Mouse (Mus musculus) kidney, postnatal 0 days (tissue): ENCODE data around the gene Klrg2. TPM values are rescaled to one million over a fixed set of nuclear protein-coding genes. Genes with fewer than 3 reads are reported as not detected.

Source experiments
- ATAC-seq: fragments of 200-750 bp; cut with Nextera tagmentation; replicated peaks from 2 replicates; pipeline ENCODE4 v1.8.0; 2017; ENCODE audit warnings: low read depth, moderate number of reproducible peaks, moderate TSS enrichment, moderate library complexity; ENCODE audit not compliant: low FRiP score
- DNase-seq: peaks from one replicate; pipeline ENCODE4 v3.0.0-alpha.2; 2016; ENCODE audit warnings: low spot score
- H3K27ac ChIP-seq: fragments of 300-500 bp; sonication (generic); 2 replicates; pipeline ENCODE4 v1.5.1; 2014; ENCODE audit warnings: mild to moderate bottlenecking
- H3K27me3 ChIP-seq: fragments of 300-500 bp; sonication (generic); 2 replicates; pipeline ENCODE4 v1.6.1; 2014; ENCODE audit warnings: low read length, mixed read lengths; ENCODE audit not compliant: insufficient read depth
- H3K36me3 ChIP-seq: fragments of 300-500 bp; sonication (generic); 2 replicates; pipeline ENCODE4 v1.6.1; 2014; ENCODE audit warnings: low read length, mixed read lengths; ENCODE audit not compliant: insufficient read depth
- H3K4me1 ChIP-seq: fragments of 300-500 bp; sonication (generic); replicated peaks from 2 replicates; pipeline ENCODE4 v1.6.1; 2014; ENCODE audit warnings: antibody characterized with exemption, low read length, mixed read lengths; ENCODE audit not compliant: insufficient read depth
- H3K4me2 ChIP-seq: fragments of 300-500 bp; sonication (generic); 2 replicates; pipeline ENCODE4 v1.6.1; 2014; ENCODE audit warnings: mild to moderate bottlenecking, low read length, moderate library complexity, mixed read lengths
- H3K4me3 ChIP-seq: fragments of 300-500 bp; sonication (generic); replicated peaks from 2 replicates; pipeline ENCODE4 v1.5.1; 2014; ENCODE audit warnings: low read depth, low read length
- H3K9ac ChIP-seq: fragments of 300-500 bp; sonication (generic); 2 replicates; pipeline ENCODE4 v1.6.1; 2014; ENCODE audit warnings: low read depth, low read length
- H3K9me3 ChIP-seq: fragments of 300-500 bp; sonication (generic); replicated peaks from 2 replicates; pipeline ENCODE4 v1.6.1; 2016; ENCODE audit warnings: low read length, inconsistent platforms, mixed read lengths
- CTCF ChIP-seq: IDR thresholded peaks from 2 replicates; pipeline ENCODE4 v1.5.1; 2016; ENCODE audit warnings: antibody characterized with exemption, low read depth, mild to moderate bottlenecking, moderate library complexity
- WGBS: fragments of 180-500 bp; shearing (Covaris S2); extraction: QIAGEN DNeasy Blood & Tissue Kit; methylation state at CpG from one replicate; pipeline ENCODE4 v1.1.7; 2014; 5-methylcytosine and 5-hydroxymethylcytosine counted together
- polyA plus RNA-seq: library from polyadenylated mRNA; unstranded; fragments of >200 nt; fragmentation: Nextera tagmentation; extraction: Ambion mirVana; gene quantifications from 2 replicates; pipeline ENCODE4 v1.2.1, GENCODE M21; 2015

Klrg2 gene
- polyA plus RNA-seq, 1 experiment from 2014 or later: 1.4 TPM

- Histone ChIP-seq H3K36me3 (no peaks in the 10 kb centered on the region), H3K27ac (no peak overlapping the region), H3K4me3 (no peak overlapping the region), H3K9ac (no peak overlapping the region), H3K4me2 (no peak overlapping the region), H3K27me3 (no peaks in the 10 kb centered on the region), H3K9me3 (no peaks in the 10 kb centered on the region), H3K4me1 (no peaks in the 10 kb centered on the region)
- no peak for TF ChIP-seq CTCF
- WGBS: 98% methylated on average over 5 of the region's 5 CpGs
- ATAC-seq (no peak), DNase-seq (no peak)
Observed at GRCm38 (mm10) chr6:38626086-38626485, 11.0 kb downstream of the Klrg2 start.

DNA sequence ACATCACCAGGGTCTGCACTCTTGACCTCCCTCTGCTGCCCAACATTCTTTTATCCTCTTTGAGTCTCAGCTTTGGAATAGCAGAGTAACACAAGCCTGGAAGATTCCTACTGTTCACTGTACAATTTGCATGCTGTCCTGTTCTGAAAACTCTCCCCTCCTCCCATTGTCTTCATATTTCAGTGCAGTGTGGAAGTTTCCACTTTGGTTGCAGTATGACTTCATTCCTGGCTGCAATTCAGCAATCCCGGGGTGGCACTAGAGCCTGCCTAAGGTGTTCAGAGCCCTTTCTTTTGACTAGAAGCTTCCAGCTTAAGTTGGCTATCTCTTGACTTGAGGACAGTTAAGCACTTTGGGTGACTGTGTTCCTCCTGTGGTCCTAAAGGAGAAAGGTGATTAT, 12.6 kb downstream of the Klrg2 start:
- no peak for ATAC-seq
- Histone ChIP-seq H3K27me3 (no peaks in the 10 kb centered on the region), H3K27ac (no peak overlapping the region), H3K9ac (no peak overlapping the region), H3K4me1 (no peaks in the 10 kb centered on the region), H3K9me3 (no peaks in the 10 kb centered on the region), H3K4me2 (no peak overlapping the region), H3K4me3 (no peak overlapping the region), H3K36me3 (peaks cover 4% of the 10 kb centered on the region; the same call in 1 of the 2 replicates)
- no peak for TF ChIP-seq CTCF
- DNase-seq: no peak
- WGBS: 47% methylated on average over 1 of the region's 1 CpGs

DNA sequence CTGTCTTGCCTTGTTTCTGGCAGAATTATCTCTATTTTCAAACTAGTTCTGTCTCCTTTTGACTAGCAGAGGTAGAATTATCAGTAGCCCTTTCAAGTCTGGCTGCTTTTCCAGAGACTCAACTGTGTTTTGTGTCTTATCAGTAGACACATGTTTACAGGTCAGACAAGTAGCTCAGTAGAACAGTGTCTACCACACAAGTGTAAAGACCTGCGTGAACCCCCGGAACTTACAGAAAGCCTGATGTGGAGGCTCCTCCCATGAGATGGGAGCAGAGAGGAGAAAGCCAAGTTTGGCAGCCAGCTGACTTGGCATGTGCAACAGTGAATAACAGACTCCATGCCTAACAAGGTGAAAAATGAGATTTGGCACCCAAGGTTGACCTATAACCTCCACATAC, 13.6 kb downstream of the Klrg2 start:
- Histone ChIP-seq H3K9ac (no peak overlapping the region), H3K27me3 (no peaks in the 10 kb centered on the region), H3K4me2 (no peak overlapping the region), H3K9me3 (no peaks in the 10 kb centered on the region), H3K27ac (no peak overlapping the region), H3K36me3 (peaks cover 9% of the 10 kb centered on the region; the same call in 1 of the 2 replicates), H3K4me1 (no peaks in the 10 kb centered on the region), H3K4me3 (no peak overlapping the region)
- 84% methylated on average over 2 of the region's 2 CpGs for WGBS
- no peak for ATAC-seq
- TF ChIP-seq CTCF: no peak
- DNase-seq: no peak

DNA sequence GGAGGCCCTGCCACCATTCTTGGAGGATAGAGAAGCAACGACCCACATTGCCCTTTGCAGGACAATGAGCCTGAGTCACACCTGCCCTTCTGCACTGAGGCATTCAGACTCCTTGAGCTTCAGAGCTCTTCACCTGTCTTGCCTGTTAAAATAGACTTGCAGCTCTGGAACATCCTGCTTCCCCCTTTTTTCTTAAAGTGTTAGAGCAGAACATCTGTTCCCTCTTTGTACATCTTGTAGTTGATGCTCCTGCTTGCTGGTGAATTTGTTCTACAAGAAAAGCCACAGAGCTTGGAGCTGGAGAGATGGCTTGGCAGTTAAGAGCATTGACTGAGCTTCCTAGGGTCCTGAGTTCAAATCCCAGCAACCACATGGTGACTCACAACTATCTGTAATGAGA, 14.6 kb downstream of the Klrg2 start:
- DNase-seq (no peak), ATAC-seq (no peak)
- Histone ChIP-seq H3K27me3 (no peaks in the 10 kb centered on the region), H3K4me1 (no peaks in the 10 kb centered on the region), H3K27ac (no peak overlapping the region), H3K4me3 (no peak overlapping the region), H3K4me2 (no peak overlapping the region), H3K9me3 (0 out of 2 replicates have a peak, but pooled peaks cover 3% of the 10 kb centered on the region), H3K9ac (no peak overlapping the region), H3K36me3 (peaks cover 16% of the 10 kb centered on the region)
- TF ChIP-seq CTCF: no peak
- WGBS: 96% methylated on average over 1 of the region's 1 CpGs

- Histone ChIP-seq H3K4me1 (no peaks in the 10 kb centered on the region), H3K27me3 (no peaks in the 10 kb centered on the region), H3K9ac (no peak overlapping the region), H3K4me2 (no peak overlapping the region), H3K36me3 (0 out of 2 replicates have a peak, but pooled peaks cover 17% of the 10 kb centered on the region), H3K27ac (no peak overlapping the region), H3K9me3 (no peaks in the 10 kb centered on the region), H3K4me3 (no peak overlapping the region)
- DNase-seq (no peak), ATAC-seq (no peak)
- no peak for TF ChIP-seq CTCF
- WGBS: 74% methylated on average over 2 of the region's 2 CpGs
Observed at GRCm38 (mm10) chr6:38609892-38610291, 27.1 kb downstream of the Klrg2 start.

DNA sequence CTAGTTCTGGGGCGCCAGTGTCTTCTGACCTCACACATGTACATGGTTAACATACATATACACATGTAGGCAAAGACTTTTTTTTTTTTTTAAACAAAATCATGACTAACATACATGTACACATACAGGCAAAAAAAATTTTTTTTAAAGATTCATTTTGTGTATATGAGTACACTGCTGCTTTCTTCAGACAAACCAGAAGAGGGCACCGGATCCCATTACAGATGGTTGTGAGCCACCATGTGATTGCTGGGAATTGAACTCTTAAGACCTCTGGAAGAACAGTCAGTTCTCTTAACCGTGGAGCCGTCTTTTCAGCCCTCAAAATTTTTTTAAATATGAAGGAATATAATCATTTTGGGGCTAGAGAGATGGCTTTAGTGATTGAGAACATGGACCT, 39.6 kb downstream of the Klrg2 start:
- H3K9ac ChIP-seq: no peak overlapping the region
- no peaks in the 10 kb centered on the region for H3K4me1 ChIP-seq
- H3K27ac ChIP-seq: no peak overlapping the region
- H3K27me3 ChIP-seq: no peaks in the 10 kb centered on the region
- H3K9me3 ChIP-seq: no peaks in the 10 kb centered on the region
- 89% methylated on average over 4 of the region's 4 CpGs for WGBS
- ATAC-seq: no peak
- peaks cover 34% of the 10 kb centered on the region for H3K36me3 ChIP-seq
- no peak for DNase-seq
- H3K4me2 ChIP-seq: no peak overlapping the region
- TF ChIP-seq CTCF: peak; percentile 35
- no peak overlapping the region for H3K4me3 ChIP-seq

GRCm38 (mm10) chr6:38581711-38582110, 55.3 kb downstream of the Klrg2 start:
- 86% methylated on average over 3 of the region's 3 CpGs for WGBS

More at GRCm38 (mm10) chr6:38581711-38582110, 55.3 kb downstream of the Klrg2 start:
- Histone ChIP-seq H3K27ac (no peak overlapping the region), H3K4me1 (no peaks in the 10 kb centered on the region), H3K27me3 (no peaks in the 10 kb centered on the region), H3K9ac (no peak overlapping the region), H3K9me3 (no peaks in the 10 kb centered on the region), H3K36me3 (peaks cover 32% of the 10 kb centered on the region; the same call in 1 of the 2 replicates), H3K4me3 (no peak overlapping the region), H3K4me2 (no peak overlapping the region)
- TF ChIP-seq CTCF: no peak
- DNase-seq: no peak
- no peak for ATAC-seq
